Mouse (Mus musculus) liver, embryonic 14.5 days (tissue): Measurements from ENCODE around the gene Gja10.

Source experiments
- CTCF ChIP-seq: IDR thresholded peaks from 2 replicates; pipeline ENCODE4 v1.5.1; 2016; ENCODE audit warnings: antibody characterized with exemption, low read depth, control low read depth
- EP300 ChIP-seq: IDR thresholded peaks from 2 replicates; pipeline ENCODE4 v1.6.1; 2016; ENCODE audit warnings: antibody characterized with exemption, low read depth

DNA sequence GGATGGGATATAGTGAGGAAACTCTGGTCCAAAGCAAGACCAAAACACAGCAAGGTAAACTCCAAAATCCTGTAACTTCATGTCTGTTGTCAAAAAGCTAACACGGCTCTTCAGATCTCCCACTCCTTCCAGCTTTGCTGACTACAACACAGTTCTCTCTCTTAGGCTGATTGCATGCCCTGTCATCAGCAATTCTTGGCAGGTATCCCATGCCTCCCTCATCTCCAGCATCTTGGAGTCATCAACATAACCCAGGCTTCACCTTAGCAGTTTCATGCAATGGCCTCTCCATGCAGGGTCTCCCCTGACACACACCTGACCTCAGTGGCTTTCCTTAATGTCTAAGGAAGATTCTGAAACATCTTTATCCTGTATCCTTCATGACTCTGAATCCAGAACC is 53.4 kb downstream of the Gja10 start:
- TF ChIP-seq CTCF (no peak), EP300 (no peak)
